Mouse (Mus musculus): ENCODE results near the gene Khdc1a. TPM values are rescaled to one million over a fixed set of nuclear protein-coding genes. Genes with fewer than 3 reads are reported as not detected.
"Not testable (repeated sequence)": the region's sequence is repeated elsewhere in the genome, so short reads cannot be mapped to it uniquely, and the experiment has no call there.

Khdc1a gene
- polyA plus RNA-seq, 1 experiment from 2014 or later = not detected

DNA sequence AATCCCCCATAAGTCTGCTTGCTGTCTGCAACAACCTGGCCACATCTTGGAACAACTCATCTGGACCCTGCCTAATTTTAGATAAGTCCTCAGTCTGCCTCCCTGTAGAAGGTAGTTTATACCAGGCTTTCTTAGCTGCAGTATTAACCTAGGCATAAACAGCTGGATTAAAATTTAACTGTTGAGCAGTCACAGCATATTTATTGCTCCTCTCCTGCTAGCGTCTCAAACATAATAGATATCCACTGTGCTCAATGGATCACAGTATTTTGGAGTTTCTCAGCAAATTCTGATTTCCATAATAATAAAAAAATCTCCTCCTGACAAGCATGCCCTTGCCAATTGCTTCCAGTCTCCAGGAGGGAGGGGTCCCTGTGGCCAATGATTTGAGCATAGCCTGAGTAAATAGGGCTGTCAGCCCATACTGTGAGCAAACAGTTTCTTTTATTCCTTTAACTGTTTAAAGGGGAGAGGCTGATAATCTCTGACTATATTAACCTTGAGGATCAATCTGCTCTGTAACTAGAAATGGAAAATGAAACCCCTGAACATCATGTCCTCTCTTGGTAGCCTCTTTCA, 25.4 kb upstream of the Khdc1a start:
- Histone ChIP-seq H3K27ac (replicated peaks) (no peak overlapping the region), H3K4me2 (no peak overlapping the region), H3K9me3 (replicated peaks) (no peaks in the 10 kb centered on the region), H3K4me1 (replicated peaks) (peaks cover 10% of the 10 kb centered on the region), H3K4me3 (replicated peaks) (no peak overlapping the region), H3K36me3 (replicated peaks) (no peaks in the 10 kb centered on the region), H3K27me3 (no peaks in the 10 kb centered on the region), H3K9ac (no peak overlapping the region)
- ATAC-seq (ENCODE audit: insufficient read depth) = no peak
- WGBS (ENCODE audit: insufficient replicate concordance) = 70% methylated on average over 1 of the region's 1 CpGs

DNA sequence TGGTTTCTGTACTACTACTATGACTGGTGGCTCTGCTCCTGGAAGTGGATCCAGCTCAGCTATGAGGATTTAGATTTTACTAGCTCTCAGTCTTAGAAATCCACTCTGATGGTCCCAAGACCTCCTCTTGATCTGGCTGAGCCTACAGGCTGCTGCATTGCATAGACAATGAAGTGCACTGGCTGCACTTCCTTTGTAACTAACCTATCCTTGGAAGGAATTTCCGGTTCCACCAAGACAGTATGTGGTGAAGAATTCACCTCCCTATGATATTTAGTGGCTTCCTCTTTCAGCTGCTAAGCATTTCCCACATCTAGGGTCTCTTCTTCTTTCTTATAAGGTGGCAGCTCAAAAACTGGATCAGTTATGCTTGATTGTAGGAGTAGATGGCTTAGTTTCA, 24.8 kb upstream of the Khdc1a start:
- Histone ChIP-seq H3K4me2 (no peak overlapping the region), H3K4me1 (replicated peaks) (peaks cover 13% of the 10 kb centered on the region), H3K36me3 (replicated peaks) (no peaks in the 10 kb centered on the region), H3K9ac (no peak overlapping the region), H3K4me3 (replicated peaks) (no peak overlapping the region), H3K9me3 (replicated peaks) (no peaks in the 10 kb centered on the region), H3K27me3 (no peaks in the 10 kb centered on the region), H3K27ac (replicated peaks) (no peak overlapping the region)
- ATAC-seq (ENCODE audit: insufficient read depth) = no peak
- 40% methylated on average over 1 of the region's 1 CpGs for WGBS (ENCODE audit: insufficient replicate concordance)

DNA sequence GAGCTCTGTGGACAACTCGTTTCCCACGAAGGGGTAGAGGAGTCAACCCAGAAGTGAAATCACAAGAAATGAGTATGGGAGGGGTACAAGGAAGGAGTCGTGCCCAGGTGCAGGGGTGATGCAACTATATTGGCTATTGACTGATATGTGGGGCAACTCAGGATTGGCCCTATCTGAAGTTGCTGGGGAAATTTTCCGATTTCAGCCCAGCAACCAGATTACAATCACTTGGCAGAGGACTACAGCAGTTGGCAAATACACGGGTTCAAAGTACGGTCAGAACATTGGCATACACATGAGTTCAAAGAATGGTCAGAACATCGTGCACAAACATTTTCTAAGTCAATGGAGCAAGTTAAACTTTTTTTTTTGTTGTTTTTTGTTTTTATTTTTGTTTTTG, 22.7 kb upstream of the Khdc1a start:
- no peak overlapping the region for H3K27ac ChIP-seq (replicated peaks)
- ATAC-seq (ENCODE audit: insufficient read depth) = no peak
- H3K4me2 ChIP-seq = no peak overlapping the region
- peaks cover 22% of the 10 kb centered on the region for H3K4me1 ChIP-seq (replicated peaks)
- no peaks in the 10 kb centered on the region for H3K27me3 ChIP-seq
- H3K4me3 ChIP-seq (replicated peaks) = no peak overlapping the region
- WGBS (ENCODE audit: insufficient replicate concordance) = 79% methylated on average over 7 of the region's 7 CpGs
- no peaks in the 10 kb centered on the region for H3K9me3 ChIP-seq (replicated peaks)
- no peak overlapping the region for H3K9ac ChIP-seq
- H3K36me3 ChIP-seq (replicated peaks) = no peaks in the 10 kb centered on the region

DNA sequence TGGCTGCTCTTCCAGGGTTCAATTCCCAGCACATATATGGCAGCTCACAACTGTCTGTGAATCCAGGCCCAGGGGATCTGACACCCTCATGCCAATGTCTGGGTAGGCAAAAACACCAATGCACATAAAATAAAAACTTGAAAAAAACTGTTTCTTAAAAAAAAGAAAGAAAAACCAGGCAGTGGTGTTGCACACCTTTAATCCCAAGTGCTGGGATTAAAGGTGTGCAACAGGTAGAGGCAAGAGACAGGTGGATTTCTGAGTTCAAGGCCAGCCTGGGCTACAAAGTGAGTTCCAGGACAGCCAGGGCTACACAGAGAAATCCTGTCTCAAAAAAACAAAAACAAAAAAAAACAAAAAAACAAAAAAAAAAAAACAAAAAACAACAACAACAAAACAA, 18.3 kb upstream of the Khdc1a start:
- H3K27ac ChIP-seq (replicated peaks); H3K9ac ChIP-seq; ATAC-seq (ENCODE audit: insufficient read depth); H3K9me3 ChIP-seq (replicated peaks); H3K27me3 ChIP-seq; H3K4me2 ChIP-seq; H3K4me3 ChIP-seq (replicated peaks); H3K36me3 ChIP-seq (replicated peaks): not testable (repeated sequence)
- peaks cover 40% of the 10 kb centered on the region for H3K4me1 ChIP-seq (replicated peaks)

DNA sequence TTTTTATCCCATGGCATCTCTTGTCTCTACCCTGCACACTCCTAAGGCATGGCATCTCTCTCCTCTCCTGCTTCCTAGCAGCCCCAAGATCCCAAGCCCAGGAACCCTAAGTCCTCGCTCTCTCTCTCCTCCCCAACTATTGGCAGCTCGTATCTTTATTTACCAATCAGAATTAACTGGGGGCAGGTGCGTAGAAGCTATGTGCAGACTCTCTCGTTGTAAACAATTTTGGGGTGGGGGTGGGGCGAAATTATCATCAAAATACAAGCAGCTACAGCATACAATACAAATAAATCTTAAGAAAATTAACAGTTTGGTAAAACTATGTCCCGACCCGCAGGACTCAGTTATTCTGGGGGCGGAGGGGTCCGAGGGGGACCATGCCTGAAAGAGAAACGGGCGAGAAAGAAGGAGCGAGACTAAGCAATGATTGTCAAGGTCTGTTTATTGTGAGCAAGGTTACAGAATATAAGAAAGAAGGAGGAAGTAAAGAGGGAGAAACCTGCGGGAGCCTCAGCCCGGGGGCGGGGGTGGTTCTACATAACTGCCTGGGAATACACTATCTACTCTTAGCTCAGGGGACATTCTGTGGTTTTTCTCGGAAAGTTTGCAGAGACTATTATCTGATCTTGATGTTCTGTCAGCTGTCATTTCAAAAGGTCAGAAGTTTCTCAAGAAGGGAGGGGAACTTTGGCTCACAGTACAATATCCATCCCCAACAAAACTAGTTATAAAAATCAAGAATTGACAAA, 16.0 kb upstream of the Khdc1a start:
- Histone ChIP-seq H3K4me3 (replicated peaks) (peak overlapping the region; percentile 42), H3K27ac (replicated peaks) (peak overlapping the region; percentile 71; the same call in 1 of the 2 replicates), H3K9ac (no peak overlapping the region), H3K4me1 (replicated peaks) (peaks cover 37% of the 10 kb centered on the region), H3K27me3 (no peaks in the 10 kb centered on the region), H3K36me3 (replicated peaks) (no peaks in the 10 kb centered on the region), H3K4me2 (peak overlapping the region; percentile 59), H3K9me3 (replicated peaks) (no peaks in the 10 kb centered on the region)
- whole genome bisulfite sequencing (ENCODE audit: insufficient replicate concordance) = 23% methylated on average over 16 of the region's 16 CpGs
- peak; percentile 87 for ATAC-seq (ENCODE audit: insufficient read depth)

DNA sequence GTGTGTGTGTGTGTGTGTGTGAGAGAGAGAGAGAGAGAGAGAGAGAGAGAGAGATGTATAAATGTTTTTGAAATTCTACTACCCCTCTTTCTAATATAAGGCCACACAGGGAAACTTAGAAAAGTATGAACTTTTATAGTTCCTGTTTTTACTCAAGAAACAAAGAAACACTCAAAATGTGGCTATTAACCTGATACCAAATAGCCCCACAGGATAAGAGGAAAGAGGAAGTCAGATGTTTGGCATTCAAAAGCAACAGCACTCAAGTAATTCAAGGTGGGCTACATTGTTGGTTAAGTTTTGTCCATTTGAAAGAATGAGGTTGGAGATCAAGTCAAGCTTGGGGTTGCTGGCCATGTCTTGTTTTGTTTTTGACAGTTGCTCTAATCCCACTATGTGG, 13.6 kb upstream of the Khdc1a start:
- Histone ChIP-seq H3K4me1 (replicated peaks) (peaks cover 18% of the 10 kb centered on the region), H3K4me3 (replicated peaks) (no peak overlapping the region), H3K27ac (replicated peaks) (no peak overlapping the region), H3K9ac (no peak overlapping the region), H3K9me3 (replicated peaks) (no peaks in the 10 kb centered on the region), H3K27me3 (no peaks in the 10 kb centered on the region), H3K36me3 (replicated peaks) (no peaks in the 10 kb centered on the region), H3K4me2 (no peak overlapping the region)
- no peak for ATAC-seq (ENCODE audit: insufficient read depth)

DNA sequence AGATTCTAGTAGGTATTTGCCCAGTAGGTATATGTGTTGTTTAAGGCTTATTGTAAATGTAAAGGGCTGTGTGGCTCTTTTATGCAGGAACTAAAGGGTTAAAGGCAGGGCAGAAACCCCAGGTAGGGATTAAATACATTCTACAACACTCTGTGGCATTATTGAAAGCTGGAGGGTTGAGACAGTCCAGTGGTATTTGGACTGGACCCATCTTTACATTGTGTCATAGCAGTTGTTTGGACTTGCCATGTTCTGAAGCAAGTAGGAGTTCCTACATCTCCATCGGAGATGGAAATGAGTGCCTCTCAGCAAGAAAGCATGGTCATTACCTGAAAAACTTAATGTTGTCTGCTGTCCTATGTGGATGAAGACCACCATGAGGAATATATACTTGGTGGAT, 8.7 kb upstream of the Khdc1a start:
- H3K9ac ChIP-seq = no peak overlapping the region
- 75% methylated on average over 1 of the region's 1 CpGs for WGBS (ENCODE audit: insufficient replicate concordance)
- H3K36me3 ChIP-seq (replicated peaks) = no peaks in the 10 kb centered on the region
- no peaks in the 10 kb centered on the region for H3K4me1 ChIP-seq (replicated peaks)
- ATAC-seq (ENCODE audit: insufficient read depth) = no peak
- no peak overlapping the region for H3K4me2 ChIP-seq
- no peak overlapping the region for H3K27ac ChIP-seq (replicated peaks)
- H3K27me3 ChIP-seq = no peaks in the 10 kb centered on the region
- H3K4me3 ChIP-seq (replicated peaks) = no peak overlapping the region
- H3K9me3 ChIP-seq (replicated peaks) = no peaks in the 10 kb centered on the region

DNA sequence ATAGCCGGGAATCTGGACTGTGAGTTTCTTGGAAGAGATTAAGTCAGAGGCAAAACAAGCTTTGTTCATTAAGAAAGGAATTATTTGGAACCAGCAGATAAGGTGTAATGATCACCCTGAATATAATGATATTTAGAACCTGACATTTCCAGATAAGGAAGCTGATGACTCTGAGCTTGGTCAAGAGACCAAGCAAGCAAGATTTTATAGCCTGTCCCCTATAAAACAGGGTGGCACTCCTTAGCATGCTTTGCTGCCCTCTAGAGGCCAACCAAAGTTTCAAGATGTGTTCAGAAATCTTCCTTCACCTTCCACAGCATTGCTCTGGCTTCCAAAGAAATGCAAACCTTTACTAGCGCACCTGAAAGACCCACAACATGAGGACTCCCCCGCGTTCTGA, 5.2 kb upstream of the Khdc1a start:
- ATAC-seq (ENCODE audit: insufficient read depth) = no peak
- Histone ChIP-seq H3K9ac (no peak overlapping the region), H3K27me3 (no peaks in the 10 kb centered on the region), H3K27ac (replicated peaks) (no peak overlapping the region), H3K9me3 (replicated peaks) (no peaks in the 10 kb centered on the region), H3K4me2 (no peak overlapping the region), H3K4me3 (replicated peaks) (no peak overlapping the region), H3K4me1 (replicated peaks) (no peaks in the 10 kb centered on the region), H3K36me3 (replicated peaks) (no peaks in the 10 kb centered on the region)
- WGBS (ENCODE audit: insufficient replicate concordance) = 34% methylated on average over 4 of the region's 4 CpGs

DNA sequence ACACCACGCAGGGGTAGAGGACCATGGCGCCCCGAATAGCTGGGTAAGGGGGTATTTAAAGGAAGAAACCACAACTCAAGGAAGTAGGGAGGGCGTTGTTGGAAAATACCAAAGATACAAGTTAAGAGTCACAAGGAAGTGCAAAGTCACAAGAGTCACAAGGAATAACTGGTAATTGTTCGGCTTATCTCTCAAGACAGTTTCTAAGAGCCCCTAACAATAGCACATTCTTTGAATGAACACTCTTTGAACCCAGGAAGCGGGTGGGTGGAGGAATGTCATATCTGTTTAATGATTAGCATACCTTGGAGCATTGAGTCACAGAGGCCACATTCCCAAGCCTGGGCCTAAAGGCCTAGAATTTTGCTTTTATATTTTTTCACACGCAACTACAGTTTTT, 4.7 kb upstream of the Khdc1a start:
- 56% methylated on average over 7 of the region's 7 CpGs for WGBS (ENCODE audit: insufficient replicate concordance)
- not testable (repeated sequence) for H3K9ac ChIP-seq; H3K36me3 ChIP-seq (replicated peaks); H3K4me1 ChIP-seq (replicated peaks); H3K4me2 ChIP-seq; H3K4me3 ChIP-seq (replicated peaks); H3K27ac ChIP-seq (replicated peaks); H3K9me3 ChIP-seq (replicated peaks); ATAC-seq (ENCODE audit: insufficient read depth); H3K27me3 ChIP-seq

DNA sequence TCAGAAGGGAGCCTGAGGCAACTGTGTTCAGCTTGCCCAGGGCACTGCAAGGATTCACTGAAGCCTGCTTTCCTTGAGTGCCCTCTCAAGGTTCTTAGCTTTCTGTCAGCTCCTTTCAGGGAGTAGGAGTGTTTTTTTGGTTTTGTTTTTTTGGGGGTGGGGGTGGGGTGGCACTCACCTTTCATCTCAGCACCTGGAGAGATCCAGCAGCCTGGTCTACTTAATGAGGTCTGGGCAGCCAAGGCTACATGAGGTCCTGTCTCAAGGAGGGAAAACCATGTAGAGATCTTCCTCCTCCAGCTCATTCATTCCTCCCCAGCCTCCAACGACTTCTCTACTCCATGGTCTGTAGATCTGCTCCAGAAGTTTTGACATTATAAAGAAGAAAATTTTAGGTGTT, 18.6 kb downstream of the Khdc1a start, which contains the start of gene Khdc1c:
Khdc1c (plus strand) TSS at position 301 of the 400 bp plus-strand sequence.
- H3K27me3 ChIP-seq; ATAC-seq (ENCODE audit: insufficient read depth); H3K9ac ChIP-seq; H3K9me3 ChIP-seq (replicated peaks); H3K4me1 ChIP-seq (replicated peaks); H3K4me3 ChIP-seq (replicated peaks); H3K4me2 ChIP-seq; H3K36me3 ChIP-seq (replicated peaks); H3K27ac ChIP-seq (replicated peaks): not testable (repeated sequence)
- 41% methylated on average over 1 of the region's 1 CpGs for WGBS (ENCODE audit: insufficient replicate concordance)

DNA sequence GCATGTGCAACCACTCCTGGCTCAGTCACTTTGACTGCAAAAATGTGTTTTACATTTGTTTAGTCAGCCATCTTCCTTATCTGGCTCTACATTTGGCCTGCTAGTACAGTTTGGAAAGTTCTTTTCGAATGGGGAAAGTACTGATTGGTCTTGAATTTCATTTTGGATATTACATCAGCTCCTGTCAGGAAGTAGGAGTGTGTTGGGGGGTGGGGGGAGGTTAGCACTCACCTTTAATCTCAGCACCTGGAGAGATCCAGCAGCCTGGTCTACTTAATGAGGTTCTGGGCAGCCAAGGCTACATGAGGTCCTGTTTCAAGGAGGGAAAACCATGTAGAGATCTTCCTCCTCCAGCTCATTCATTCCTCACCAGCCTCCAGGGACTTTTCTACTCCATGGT, 33.8 kb downstream of the Khdc1a start, which contains the start of gene Khdc1b:
Khdc1b (plus strand) TSS at position 301 of the 400 bp plus-strand sequence.
- Histone ChIP-seq H3K36me3 (replicated peaks) (no peaks in the 10 kb centered on the region), H3K9ac (no peak within 1 kb of the TSS), H3K27me3 (no peaks in the 10 kb centered on the region), H3K4me2 (no peak within 1 kb of the TSS), H3K27ac (replicated peaks) (no peak within 1 kb of the TSS), H3K4me1 (replicated peaks) (no peaks in the 10 kb centered on the region), H3K9me3 (replicated peaks) (no peaks in the 10 kb centered on the region), H3K4me3 (replicated peaks) (no peak within 1 kb of the TSS)
- ATAC-seq (ENCODE audit: insufficient read depth) = no peak
- 49% methylated on average over 1 of the region's 1 CpGs for WGBS (ENCODE audit: insufficient replicate concordance)

All from liver, embryonic 15.5 days (tissue).